Mouse (Mus musculus) frontal cortex, postnatal 25 days (tissue): Measurements from ENCODE around the gene Selenon.
"Not testable (repeated sequence)": the region's sequence is repeated elsewhere in the genome, so short reads cannot be mapped to it uniquely, and the experiment has no call there.

Experiments used
- DNase-seq, 2 experiments: peaks; one replicate each; pipeline ENCODE4 v3.0.0; 2022; ENCODE audit warnings: low spot score in 2 of 2

Selenon gene

GRCm38 (mm10) chr4:134510396-134510795 lies 41.6 kb downstream of the Selenon start:
- no peak for DNase-seq

GRCm38 (mm10) chr4:134506713-134507112 lies 45.3 kb downstream of the Selenon start:
- DNase-seq: no peak

DNA sequence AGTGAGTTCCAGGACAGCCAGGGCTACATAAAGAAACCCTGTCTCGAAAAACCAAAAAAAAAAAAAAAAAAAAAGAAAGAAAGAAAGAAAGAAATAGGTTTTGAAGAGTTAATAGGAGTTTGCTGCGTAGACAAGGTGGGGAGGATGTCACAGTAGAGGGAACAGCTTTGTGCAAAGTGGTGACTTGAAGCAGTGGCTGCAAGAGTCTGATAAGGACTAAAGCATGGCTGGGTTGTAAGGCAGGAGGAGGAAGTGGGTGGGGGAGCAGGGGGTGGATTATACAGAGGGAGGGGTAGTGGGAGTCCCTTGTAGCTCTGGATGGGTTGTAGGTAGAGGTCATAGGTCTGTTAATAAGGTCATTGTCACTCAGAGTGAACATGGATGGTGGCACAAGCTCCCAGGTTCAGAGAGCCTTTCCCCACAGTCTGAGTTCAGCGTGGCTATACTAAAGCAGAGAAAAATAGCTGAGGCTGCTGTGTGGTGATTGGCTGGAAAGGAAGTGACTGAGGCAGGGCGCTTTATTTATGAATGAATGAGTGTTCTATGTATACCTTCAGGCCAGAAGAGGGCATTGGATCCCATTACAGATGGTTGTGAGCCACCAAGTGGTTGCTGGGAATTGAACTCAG lies 45.9 kb downstream of the Selenon start:
- no peak for DNase-seq

DNA sequence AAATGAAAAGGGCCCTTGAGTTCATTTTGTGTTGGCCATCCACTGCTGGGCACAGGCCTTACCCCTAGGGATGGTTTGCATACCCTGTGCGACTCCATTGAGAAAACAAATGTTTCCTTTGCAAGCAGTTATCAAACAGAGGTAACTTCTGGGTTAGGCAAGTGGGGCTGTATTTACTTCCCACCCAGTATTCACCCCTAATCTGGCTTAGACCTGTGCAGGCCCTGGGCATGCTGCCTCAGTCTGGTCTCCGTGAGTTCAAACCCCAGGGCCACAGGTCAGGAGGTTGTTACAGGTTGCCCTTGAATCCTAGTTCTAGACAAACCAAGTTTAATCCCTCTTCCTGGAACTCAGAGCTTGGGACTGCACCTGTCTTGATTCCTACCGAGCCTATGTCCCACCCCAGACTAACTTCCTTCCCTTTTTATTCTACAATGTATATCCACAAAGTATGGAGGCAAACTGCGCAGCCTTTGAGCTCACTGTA lies 46.6 kb downstream of the Selenon start:
- DNase-seq: no peak

GRCm38 (mm10) chr4:134503686-134504357 lies 48.1 kb downstream of the Selenon start:
- no peak for DNase-seq

- DNase-seq: no peak
Measured at GRCm38 (mm10) chr4:134501095-134501494, 50.9 kb downstream of the Selenon start.

GRCm38 (mm10) chr4:134498983-134499382 lies 53.0 kb downstream of the Selenon start:
- not testable (repeated sequence) for DNase-seq

DNA sequence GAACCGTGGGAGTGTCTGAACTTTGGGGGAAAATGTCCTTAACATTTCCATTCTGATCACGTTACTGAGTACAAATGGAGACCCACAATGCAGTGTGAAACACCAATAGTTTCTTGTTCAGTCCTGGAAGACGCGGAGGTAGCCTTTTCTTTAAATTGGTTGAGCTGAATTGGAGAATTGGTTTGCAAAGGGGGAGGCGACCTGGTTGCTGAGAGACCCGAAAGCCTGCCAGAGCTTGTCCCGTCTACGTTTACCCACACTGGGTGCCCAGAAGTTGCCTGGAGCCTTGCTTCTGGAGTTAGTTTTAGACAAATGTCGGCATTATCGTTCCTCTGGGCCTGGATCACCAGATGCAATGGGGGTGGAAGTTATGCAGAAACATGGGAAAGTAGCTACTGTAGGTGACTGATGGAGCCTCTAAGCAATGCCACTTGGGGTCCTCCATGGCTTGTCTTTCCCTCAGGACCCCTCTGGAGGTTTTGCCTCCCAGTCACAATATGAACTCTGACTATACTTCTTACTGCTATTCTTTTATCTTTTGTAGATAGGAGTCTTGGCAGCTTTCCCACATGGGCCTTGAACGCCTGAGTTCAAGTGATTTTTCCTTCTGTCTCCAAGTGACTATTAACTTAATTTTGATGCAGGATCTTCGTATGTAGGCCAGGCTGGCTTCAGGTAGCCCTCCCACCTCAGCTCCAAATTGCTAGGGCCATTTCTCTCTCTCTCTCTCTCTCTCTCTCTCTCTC lies 53.8 kb downstream of the Selenon start:
- no peak for DNase-seq

- DNase-seq: no peak
Measured at GRCm38 (mm10) chr4:134497223-134497622, 54.7 kb downstream of the Selenon start.

DNA sequence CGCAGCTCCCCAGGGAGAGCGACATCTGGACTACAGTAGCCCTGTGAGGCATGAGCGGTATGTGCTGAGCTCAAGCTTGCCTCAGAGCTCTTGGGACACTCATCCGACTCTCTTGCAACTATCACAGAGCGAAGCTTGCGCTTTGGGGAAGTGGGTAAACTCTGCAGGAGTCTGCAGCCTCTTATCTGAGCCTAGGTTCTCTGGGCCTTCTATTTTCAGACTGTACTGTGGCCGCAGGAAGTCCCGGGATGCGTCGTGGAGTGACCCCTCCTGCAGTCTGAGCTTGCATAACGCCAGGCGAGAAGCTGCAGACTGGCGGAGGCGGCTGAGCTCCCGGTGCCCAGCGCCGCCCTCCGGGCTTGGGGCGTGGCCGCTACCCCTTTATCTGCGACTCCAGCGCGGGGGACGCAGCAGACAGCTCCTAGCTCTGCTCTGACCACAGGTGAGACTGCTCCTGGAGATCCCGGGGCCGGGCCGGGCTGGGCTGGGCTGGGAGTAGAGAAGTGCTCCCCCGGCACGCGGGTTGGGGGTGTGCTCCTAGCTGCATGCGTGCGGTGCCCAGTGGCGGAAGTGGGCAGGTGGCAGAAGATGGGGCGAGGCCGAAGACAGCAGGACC lies 55.3 kb downstream of the Selenon start, which contains the start of gene Paqr7:
Gene Paqr7, plus strand, starts transcription at position 103 of the 616 bp plus-strand sequence.
- peak; percentile 60 to 68 for DNase-seq

DNA sequence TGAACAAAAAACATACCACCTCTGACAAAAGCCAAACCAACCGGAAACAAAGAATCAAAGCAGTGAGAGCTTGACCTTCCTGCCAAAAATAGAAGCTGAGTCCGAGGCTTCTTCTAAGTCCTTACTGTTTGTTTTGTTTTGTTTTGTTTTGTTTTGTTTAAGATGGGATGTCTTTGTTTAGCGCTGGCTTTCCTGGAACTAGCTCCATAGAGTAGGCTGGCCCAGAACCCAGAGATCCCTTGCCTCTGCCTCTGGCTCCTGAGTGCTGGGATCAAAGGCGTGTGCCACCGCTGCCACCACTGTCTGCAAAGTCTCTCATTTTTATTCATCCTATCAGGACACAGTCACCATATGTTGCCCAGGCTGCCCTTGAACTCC lies 56.4 kb downstream of the Selenon start:
- DNase-seq: no peak

DNA sequence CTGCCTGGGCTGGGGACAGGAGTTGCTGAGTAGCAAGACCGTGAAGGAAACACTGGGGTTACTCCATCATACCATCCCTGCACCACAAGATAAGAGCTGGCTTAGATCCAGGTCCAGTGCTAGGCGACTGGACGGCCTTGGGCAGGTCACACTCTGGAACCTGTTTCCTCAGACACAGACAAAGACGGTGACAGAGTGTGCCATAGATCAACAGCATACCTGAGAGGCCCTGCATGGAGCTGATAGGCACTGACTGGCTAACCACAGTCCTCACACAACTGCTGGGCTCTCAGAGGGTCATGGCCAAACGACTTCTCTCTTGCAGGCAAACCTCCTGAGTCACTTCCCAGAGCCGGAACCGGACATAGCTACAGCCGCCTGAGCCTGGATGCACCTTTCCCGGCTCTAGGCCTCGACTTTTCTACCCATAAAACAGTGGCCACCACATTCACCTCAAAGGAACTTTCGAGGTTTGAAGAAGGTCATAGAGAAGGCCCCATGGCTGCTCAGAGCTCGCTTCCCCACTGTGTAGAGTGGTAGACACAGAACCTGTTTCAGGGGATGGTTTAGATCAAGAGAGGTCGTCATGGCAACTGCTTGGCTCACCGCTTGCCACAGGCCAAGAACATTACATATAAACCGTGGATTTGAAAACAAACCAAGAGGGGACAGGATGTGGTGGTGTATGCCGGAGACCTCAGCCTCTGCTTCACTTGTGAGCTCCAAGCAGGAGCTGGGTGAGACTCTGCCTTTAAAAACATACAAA lies 57.0 kb downstream of the Selenon start:
- DNase-seq: no peak

GRCm38 (mm10) chr4:134494161-134494560 lies 57.8 kb downstream of the Selenon start:
- DNase-seq: not testable (repeated sequence)

DNA sequence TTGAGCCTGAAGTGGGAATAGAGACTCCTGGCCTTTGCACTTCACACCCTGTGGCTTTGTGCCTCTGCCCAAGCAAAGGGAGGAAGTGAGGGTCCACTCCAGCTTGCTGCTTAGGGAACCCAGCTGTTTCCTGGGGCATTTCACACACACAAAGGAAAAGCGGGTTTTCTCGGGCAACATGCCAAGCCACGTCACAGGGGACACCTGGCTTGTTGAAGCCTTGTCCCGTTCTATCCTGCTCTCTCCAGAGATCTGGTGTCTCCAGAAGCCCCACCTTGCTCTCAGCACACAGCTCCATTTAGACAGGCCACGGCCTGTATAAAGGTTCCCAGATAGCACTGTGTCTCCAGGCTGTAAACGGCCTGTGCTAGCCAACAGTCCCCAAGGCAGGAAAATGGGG lies 60.2 kb downstream of the Selenon start:
- DNase-seq: no peak

DNA sequence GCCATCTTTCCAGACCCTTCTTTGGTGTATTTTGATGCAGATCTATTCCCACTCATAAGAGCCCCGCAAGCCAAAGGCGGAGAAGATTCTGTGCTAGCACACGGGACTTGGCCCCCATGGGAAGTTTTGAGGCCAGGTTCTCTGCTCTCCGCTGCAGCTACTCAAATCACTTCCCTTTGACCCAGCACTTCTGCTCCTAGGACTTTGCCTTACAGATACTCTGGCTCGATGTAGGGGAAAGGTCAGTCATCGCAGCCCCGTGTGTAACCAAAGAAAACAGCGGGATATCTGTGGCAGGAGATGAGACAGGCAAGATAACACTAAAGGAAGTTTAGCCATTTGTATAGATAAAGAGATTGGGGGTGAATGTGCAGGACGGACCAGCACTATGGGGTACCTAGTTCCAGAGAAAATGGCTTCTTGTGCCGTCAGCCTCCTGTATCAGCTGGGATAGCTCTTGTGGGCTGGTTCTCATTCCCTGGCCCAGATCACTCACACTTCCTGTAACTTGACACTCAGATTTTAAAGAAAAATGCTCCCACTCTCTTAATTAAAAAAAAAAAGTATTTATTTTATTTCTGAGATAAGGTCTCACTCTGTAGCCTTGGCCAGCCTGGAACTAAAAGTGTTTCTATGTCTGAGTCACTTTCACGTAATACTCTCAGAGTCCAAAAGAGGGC lies 61.8 kb downstream of the Selenon start:
- no peak for DNase-seq

DNA sequence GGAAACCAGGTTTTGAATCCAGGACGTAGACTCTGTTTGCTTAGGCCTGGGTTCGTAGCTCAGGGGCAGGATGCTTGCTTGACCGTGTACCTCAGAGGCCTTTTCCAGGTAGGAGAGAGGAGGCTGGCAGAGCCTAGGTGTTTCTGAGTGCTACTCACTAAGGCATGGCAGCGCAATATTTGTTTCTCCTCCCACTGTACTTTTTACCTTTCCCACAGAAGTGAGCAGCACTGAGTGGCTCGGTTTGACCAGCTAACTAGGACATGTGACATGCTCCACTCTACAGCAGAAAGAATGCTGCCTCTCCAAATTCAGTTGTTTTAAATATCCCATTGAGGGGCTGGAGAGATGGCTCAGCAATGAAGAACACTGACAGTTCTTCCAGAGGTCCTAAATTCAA lies 63.8 kb downstream of the Selenon start:
- no peak for DNase-seq
